Mouse (Mus musculus) bone marrow, adult 2 months (tissue): Measurements from ENCODE around the gene Cep152.

Source experiments
- CTCF ChIP-seq: fragments of 200-500 bp; IDR thresholded peaks from 2 replicates; pipeline ENCODE4 v1.5.1; 2011; ENCODE audit warnings: low read length, control low read depth; ENCODE audit not compliant: control insufficient read depth, insufficient read depth
- POLR2A ChIP-seq: fragments of 200-500 bp; IDR thresholded peaks from 2 replicates; pipeline ENCODE4 v1.6.1; 2011; ENCODE audit warnings: low read depth, mild to moderate bottlenecking, control low read depth, low read length, borderline replicate concordance; ENCODE audit not compliant: control insufficient read depth

DNA sequence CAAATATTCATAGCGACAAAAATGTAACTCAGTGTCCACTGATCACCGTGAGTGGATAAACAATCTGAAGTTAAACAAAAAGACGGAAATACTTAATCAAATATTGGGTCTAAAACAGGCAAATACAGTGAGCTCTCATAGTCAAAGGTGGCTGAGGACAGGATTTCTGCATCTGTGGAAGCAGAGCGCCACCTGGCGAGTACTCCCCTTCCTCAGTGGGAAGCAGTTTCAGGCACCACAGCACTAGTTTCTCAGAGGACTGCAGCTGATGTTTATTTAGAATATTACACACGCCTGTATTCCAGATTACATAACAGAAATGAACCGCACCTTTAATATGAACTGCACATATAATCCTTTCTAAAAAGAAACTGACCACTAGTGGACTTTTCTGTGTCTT, 20.3 kb downstream of the Cep152 start:
- peak; percentile 56 for TF ChIP-seq CTCF
- TF ChIP-seq POLR2A, result no peak
